Mouse (Mus musculus) lung, embryonic 14.5 days (tissue): Measurements from ENCODE around the gene Mthfsd. TPM values are rescaled to one million over a fixed set of nuclear protein-coding genes. Genes with fewer than 3 reads are reported as not detected.
A peak's percentile ranks its signal among the peaks of the same experiment; 100 is the strongest.

Experiments used
- ATAC-seq: fragments of 200-750 bp; cut with Nextera tagmentation; 2 replicates; pipeline ENCODE4 v1.8.0; 2017; ENCODE audit warnings: mild to moderate bottlenecking, moderate TSS enrichment, moderate library complexity; ENCODE audit not compliant: insufficient read depth
- DNase-seq: peaks from one replicate; pipeline ENCODE4 v3.0.0-alpha.2; 2015
- H3K27ac ChIP-seq: fragments of 300-500 bp; sonication (generic); 2 replicates; pipeline ENCODE4 v1.5.1; 2014; ENCODE audit warnings: low read depth, mild to moderate bottlenecking, moderate library complexity
- H3K27me3 ChIP-seq: fragments of 300-500 bp; sonication (generic); 2 replicates; pipeline ENCODE4 v1.6.1; 2014; ENCODE audit warnings: low read length, control low read depth; ENCODE audit not compliant: insufficient read depth
- H3K36me3 ChIP-seq: fragments of 300-500 bp; sonication (generic); 2 replicates; pipeline ENCODE4 v1.6.1; 2014; ENCODE audit warnings: control low read depth; ENCODE audit not compliant: insufficient read depth
- H3K4me1 ChIP-seq: fragments of 300-500 bp; sonication (generic); 2 replicates; pipeline ENCODE4 v1.6.1; 2014; ENCODE audit warnings: antibody characterized with exemption, control low read depth; ENCODE audit not compliant: insufficient read depth
- H3K4me2 ChIP-seq: fragments of 300-500 bp; sonication (generic); 2 replicates; pipeline ENCODE4 v1.6.1; 2014; ENCODE audit warnings: mild to moderate bottlenecking
- H3K4me3 ChIP-seq: fragments of 300-500 bp; sonication (generic); 2 replicates; pipeline ENCODE4 v1.5.1; 2014; ENCODE audit warnings: low read depth, low read length
- H3K9ac ChIP-seq: fragments of 300-500 bp; sonication (generic); 2 replicates; pipeline ENCODE4 v1.6.1; 2014
- H3K9me3 ChIP-seq: fragments of 300-500 bp; sonication (generic); 2 replicates; pipeline ENCODE4 v1.6.1; 2016; ENCODE audit warnings: low read depth, low read length, control low read depth
- CTCF ChIP-seq: IDR thresholded peaks from 2 replicates; pipeline ENCODE4 v1.5.1; 2016; ENCODE audit warnings: antibody characterized with exemption, low read depth
- WGBS: fragments of 180-500 bp; shearing (Covaris S2); extraction: QIAGEN DNeasy Blood & Tissue Kit; methylation state at CpG from one replicate; pipeline ENCODE4 v1.1.7; 2014; 5-methylcytosine and 5-hydroxymethylcytosine counted together
- polyA plus RNA-seq: library from polyadenylated mRNA; unstranded; fragments of >200 nt; fragmentation: Nextera tagmentation; extraction: Ambion mirVana; gene quantifications from 2 replicates; pipeline ENCODE4 v1.2.1, GENCODE M21; 2014

The Mthfsd gene
- polyA plus RNA-seq, 1 experiment from 2014 or later = 63.1 TPM

DNA sequence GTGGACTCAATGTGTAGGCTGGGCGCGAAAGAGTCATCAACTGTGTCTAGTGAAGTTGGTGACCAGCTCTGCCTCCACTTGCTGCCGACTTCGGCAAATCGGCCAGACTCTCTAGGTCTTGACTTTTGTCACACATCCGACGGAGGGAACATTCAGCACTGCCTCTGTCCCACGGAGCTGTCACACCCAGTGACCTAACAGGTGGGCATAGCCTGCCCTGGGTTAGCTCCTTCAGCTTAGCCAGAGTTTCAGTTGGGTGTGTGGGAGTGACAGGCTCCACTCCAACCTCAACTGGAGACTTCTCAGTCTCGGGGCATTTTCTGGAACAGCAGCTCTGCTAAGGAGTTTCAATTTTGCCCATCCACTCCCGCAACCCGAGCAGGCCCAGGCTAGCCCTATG lies 26.3 kb upstream of the Mthfsd start:
- no peak for TF ChIP-seq CTCF
- H3K4me2 ChIP-seq = no peak overlapping the region
- peaks cover 12% of the 10 kb centered on the region for H3K27me3 ChIP-seq
- H3K4me3 ChIP-seq = no peak overlapping the region
- H3K4me1 ChIP-seq = no peaks in the 10 kb centered on the region
- ATAC-seq = no peak
- H3K36me3 ChIP-seq = no peaks in the 10 kb centered on the region
- H3K27ac ChIP-seq = no peak overlapping the region
- DNase-seq = no peak
- no peaks in the 10 kb centered on the region; the same call in 1 of the 2 replicates for H3K9me3 ChIP-seq
- 88% methylated on average over 11 of the region's 11 CpGs for WGBS
- H3K9ac ChIP-seq = no peak overlapping the region

DNA sequence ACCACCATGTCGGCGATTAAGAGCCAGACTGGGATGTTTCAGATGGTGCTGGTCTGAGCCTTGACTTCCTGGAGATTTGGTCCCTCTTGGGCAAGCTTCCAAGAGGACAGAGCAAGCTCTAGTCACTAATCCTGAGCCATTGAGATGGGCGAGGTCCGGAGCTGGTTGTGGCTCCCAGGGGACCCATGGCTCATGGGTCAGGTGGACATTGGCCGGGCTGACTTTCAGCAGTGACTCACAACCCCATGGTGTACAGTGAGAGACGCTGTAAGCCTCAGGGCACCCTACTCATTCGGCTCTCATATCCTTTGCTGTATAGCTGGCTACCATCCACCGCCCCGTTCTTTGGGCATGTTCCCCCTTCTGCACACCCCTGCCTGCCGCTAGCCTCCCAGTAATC lies 25.9 kb upstream of the Mthfsd start:
- TF ChIP-seq CTCF = no peak
- WGBS = 85% methylated on average over 10 of the region's 10 CpGs
- Histone ChIP-seq H3K36me3 (no peaks in the 10 kb centered on the region), H3K9ac (no peak overlapping the region), H3K4me3 (no peak overlapping the region), H3K9me3 (no peaks in the 10 kb centered on the region; the same call in 1 of the 2 replicates), H3K27me3 (peaks cover 16% of the 10 kb centered on the region), H3K4me1 (no peaks in the 10 kb centered on the region), H3K4me2 (no peak overlapping the region), H3K27ac (no peak overlapping the region)
- ATAC-seq (no peak), DNase-seq (no peak)

GRCm38 (mm10) chr8:121132961-121133513 lies 24.8 kb upstream of the Mthfsd start:
- ATAC-seq (no peak), DNase-seq (no peak)
- TF ChIP-seq CTCF = no peak
- Histone ChIP-seq H3K27ac (no peak overlapping the region), H3K9ac (no peak overlapping the region), H3K4me2 (no peak overlapping the region), H3K27me3 (peaks cover 27% of the 10 kb centered on the region), H3K36me3 (no peaks in the 10 kb centered on the region), H3K4me1 (no peaks in the 10 kb centered on the region), H3K9me3 (no peaks in the 10 kb centered on the region; the same call in 1 of the 2 replicates), H3K4me3 (no peak overlapping the region)
- WGBS = 72% methylated on average over 5 of the region's 5 CpGs

DNA sequence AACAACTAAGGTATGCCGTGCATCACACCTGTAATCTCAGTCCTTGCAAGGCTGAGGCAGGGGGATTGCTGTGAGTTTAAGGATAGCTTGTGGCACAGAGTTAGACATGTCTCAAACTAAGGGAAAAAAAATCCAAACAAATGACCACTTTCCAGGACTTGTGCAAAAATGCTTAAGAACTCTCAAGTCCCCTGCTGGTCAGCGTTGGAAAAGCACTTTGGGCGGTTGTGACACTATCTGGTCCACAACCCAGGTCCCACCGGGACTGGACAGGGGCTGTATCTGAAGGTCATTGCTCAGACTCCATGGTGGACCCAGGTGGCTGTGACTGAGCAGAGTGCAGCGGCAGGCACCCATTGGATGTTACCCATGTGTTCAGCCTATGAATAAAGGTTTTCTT lies 22.3 kb upstream of the Mthfsd start:
- Histone ChIP-seq H3K9ac (no peak overlapping the region), H3K9me3 (no peaks in the 10 kb centered on the region), H3K27ac (no peak overlapping the region), H3K4me3 (peak overlapping the region; percentile 14; the same call in 1 of the 2 replicates), H3K27me3 (peaks cover 48% of the 10 kb centered on the region), H3K4me2 (peak overlapping the region; percentile 73), H3K36me3 (no peaks in the 10 kb centered on the region), H3K4me1 (no peaks in the 10 kb centered on the region; the same call in 1 of the 2 replicates)
- peak; percentile 89 for DNase-seq
- 29% methylated on average over 5 of the region's 5 CpGs for WGBS
- TF ChIP-seq CTCF = peak; percentile 79
- ATAC-seq = no peak

GRCm38 (mm10) chr8:121129265-121129940 lies 21.2 kb upstream of the Mthfsd start:
- Histone ChIP-seq H3K4me1 (no peaks in the 10 kb centered on the region; the same call in 1 of the 2 replicates), H3K4me2 (peak overlapping the region; percentile 73), H3K4me3 (peak overlapping the region; percentile 44), H3K27ac (no peak overlapping the region; the same call in 1 of the 2 replicates), H3K9me3 (no peaks in the 10 kb centered on the region), H3K9ac (peak overlapping the region; percentile 58), H3K27me3 (peaks cover 58% of the 10 kb centered on the region), H3K36me3 (no peaks in the 10 kb centered on the region)
- ATAC-seq = no peak
- TF ChIP-seq CTCF = no peak
- DNase-seq = no peak
- WGBS = 27% methylated on average over 16 of the region's 16 CpGs

DNA sequence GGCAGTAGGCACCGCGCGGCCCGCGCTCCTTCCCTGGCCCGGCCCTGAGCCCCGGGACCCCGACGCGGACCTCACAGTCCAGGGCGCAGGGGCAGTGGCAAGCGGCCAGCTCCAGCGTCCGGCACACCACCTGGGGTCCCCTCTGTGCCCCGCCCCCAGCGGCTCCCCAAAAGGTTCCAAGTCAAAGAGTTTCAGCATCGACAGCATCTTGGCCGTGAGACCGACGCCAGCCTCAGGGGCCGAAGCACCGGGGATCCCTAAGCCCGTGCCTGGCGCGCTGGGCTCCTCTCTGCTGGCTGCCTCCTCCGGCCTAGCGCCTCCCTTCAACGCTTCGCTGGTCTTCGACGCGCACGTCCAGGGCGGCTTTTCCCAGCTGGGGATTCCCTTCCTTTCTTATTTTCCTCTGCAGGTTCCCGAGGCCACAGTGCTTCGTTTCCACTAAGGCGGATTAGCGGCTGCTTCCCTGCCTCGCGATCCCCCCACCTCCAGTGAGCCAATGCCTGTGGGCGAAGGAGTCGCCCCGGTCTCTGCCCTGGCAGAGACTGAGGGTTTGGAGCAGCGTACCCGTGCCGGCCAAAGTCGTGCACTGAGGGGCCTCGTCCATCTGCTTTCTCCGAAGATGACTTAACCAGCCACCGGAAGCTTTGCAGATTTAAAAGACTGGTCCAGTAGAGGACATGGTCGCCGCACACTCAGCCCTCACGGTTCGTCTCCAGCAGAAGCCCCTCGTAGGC lies 20.5 kb upstream of the Mthfsd start:
- Histone ChIP-seq H3K9ac (peak overlapping the region; percentile 58), H3K4me3 (peak overlapping the region; percentile 44), H3K27ac (peak overlapping the region; percentile 90), H3K4me1 (no peaks in the 10 kb centered on the region; the same call in 1 of the 2 replicates), H3K36me3 (no peaks in the 10 kb centered on the region), H3K4me2 (peak overlapping the region; percentile 73), H3K9me3 (no peaks in the 10 kb centered on the region), H3K27me3 (peaks cover 62% of the 10 kb centered on the region)
- WGBS = 3% methylated on average over 55 of the region's 55 CpGs
- DNase-seq (peak; percentile 56), ATAC-seq (no peak)
- no peak for TF ChIP-seq CTCF
